Mouse (Mus musculus): ENCODE data around the gene Clec4g.
A peak's percentile ranks its signal among the peaks of the same experiment; 100 is the strongest.

GRCm38 (mm10) chr8:3676131-3676992 lies 44.1 kb downstream of the Clec4g start, which contains the start of gene Trappc5:
- peak; percentile 97 for TF ChIP-seq CTCF (IDR thresholded peaks at IDR 0.05; ENCODE audit: low read depth)
- no peak for TF ChIP-seq EP300 (IDR thresholded peaks at IDR 0.05; ENCODE audit: low read depth)
